8 mouse cellular contexts compared by ENCODE assay signal in genomic region chr14:55603633-55604576, GRCm38 (mm10). TPM values are rescaled to one million over a fixed set of nuclear protein-coding genes. Genes with fewer than 3 reads are reported as not detected.
DNase-seq lines count a peak whose midpoint lies in the region; ATAC-seq lines count a peak whose summit lies in the region.

No protein-coding gene starts in this region.

- peak; percentile 97 for ATAC-seq in inflammation-experienced regulatory T-cells, adult 6 months
- ATAC-seq in megakaryocyte-erythroid progenitor cell, adult 5-6 weeks (replicated peaks; ENCODE audit: low FRiP score, low TSS enrichment, poor library complexity, severe bottlenecking), result peak; percentile 90

- intact Hi-C loops in gastrocnemius, postnatal 14 days (cut with DNase I; ENCODE audit: low total_unique reads), result no loop called here
- intact Hi-C loops in left cerebral cortex, postnatal 10 days (cut with DNase I), result no loop called here

- peak; percentile 95 to 98 for DNase-seq in adrenal gland, adult (ENCODE audit: inconsistent age in 2 of 2, low spot score in 1 of 2)
- peak; percentile 89 for DNase-seq in embryo, embryonic 10.5 days (ENCODE audit: low spot score)
- DNase-seq in gastrocnemius, postnatal 14 days, result peak; percentile 89
- DNase-seq in left cerebral cortex, postnatal 10 days (ENCODE audit: extremely low spot score in 1 of 2, low spot score in 2 of 2), result peak; percentile 86 to 92
- peak; percentile 84 for DNase-seq in right cerebral cortex, postnatal 25 days
- DNase-seq in urinary bladder, postnatal 4 days (ENCODE audit: low spot score in 2 of 2), result peak; percentile 85 to 91

RNA-seq across cellular contexts. Expression of gene Irf9, which starts 0.5 kb away (rescaled TPM):
- total RNA-seq in gastrocnemius, postnatal 14 days (2021), result 1 to 10 TPM; 3.9 to 4.8 TPM
- 100 to 1,000 TPM; 120 to 174 (median 141) TPM for polyA plus RNA-seq in inflammation-experienced regulatory T-cells, adult 6 months (2017; shearing (Covaris generic))
- 10 to 100 TPM; 10.0 to 12.5 TPM for total RNA-seq in left cerebral cortex, postnatal 10 days (2021)
- 57.9 and 65.2 TPM in 2 replicates for total RNA-seq in megakaryocyte-erythroid progenitor cell, adult 5-6 weeks (2014; fragmentation: Nextera tagmentation)
- total RNA-seq in megakaryocyte-erythroid progenitor cell, adult 5-6 weeks (2017), result 41.6 and 41.7 TPM in 2 replicates

RNA-seq across cellular contexts. Expression of gene Rnf31, which starts 12.4 kb away (rescaled TPM):
- 10 to 100 TPM in 1 of 2 experiments, 1 to 10 TPM in 1; 9.4 to 11.7 TPM for total RNA-seq in gastrocnemius, postnatal 14 days (2021)
- polyA plus RNA-seq in inflammation-experienced regulatory T-cells, adult 6 months (2017; shearing (Covaris generic)), result 10 to 100 TPM; 26.7 to 37.2 (median 35.3) TPM
- 10 to 100 TPM; 33.3 to 45.4 TPM for total RNA-seq in left cerebral cortex, postnatal 10 days (2021)
- total RNA-seq in megakaryocyte-erythroid progenitor cell, adult 5-6 weeks (2014; fragmentation: Nextera tagmentation), result 35.8 and 47.0 TPM in 2 replicates
- total RNA-seq in megakaryocyte-erythroid progenitor cell, adult 5-6 weeks (2017), result 23.8 and 46.4 TPM in 2 replicates

RNA-seq across cellular contexts. Expression of gene Psme2, which starts 13.0 kb away (rescaled TPM):
- 10 to 100 TPM; 57.5 to 63.2 TPM for total RNA-seq in gastrocnemius, postnatal 14 days (2021)
- polyA plus RNA-seq in inflammation-experienced regulatory T-cells, adult 6 months (2017; shearing (Covaris generic)), result 1,000 to 10,000 TPM in 1 of 3 experiments, 100 to 1,000 TPM in 2; 828 to 1,360 (median 869) TPM
- total RNA-seq in left cerebral cortex, postnatal 10 days (2021), result 10 to 100 TPM; 56.3 to 67.2 TPM
- total RNA-seq in megakaryocyte-erythroid progenitor cell, adult 5-6 weeks (2014; fragmentation: Nextera tagmentation), result 190 and 268 TPM in 2 replicates
- total RNA-seq in megakaryocyte-erythroid progenitor cell, adult 5-6 weeks (2017), result 208 and 351 TPM in 2 replicates

RNA-seq across cellular contexts. Expression of gene Rec8, which starts 13.9 kb away (rescaled TPM):
- under 1 TPM; 0.53 to 0.72 TPM for total RNA-seq in gastrocnemius, postnatal 14 days (2021)
- 1 to 10 TPM in 2 of 3 experiments, not detected in 1; 2.7 to 4.0 TPM for polyA plus RNA-seq in inflammation-experienced regulatory T-cells, adult 6 months (2017; shearing (Covaris generic))
- 1 to 10 TPM; 2.9 to 3.2 TPM for total RNA-seq in left cerebral cortex, postnatal 10 days (2021)
- total RNA-seq in megakaryocyte-erythroid progenitor cell, adult 5-6 weeks (2014; fragmentation: Nextera tagmentation), result 28.2 and 53.3 TPM in 2 replicates
- 16.0 and 27.6 TPM in 2 replicates for total RNA-seq in megakaryocyte-erythroid progenitor cell, adult 5-6 weeks (2017)

RNA-seq across cellular contexts. Expression of gene Emc9, which starts 18.8 kb away (rescaled TPM):
- 10 to 100 TPM; 38.6 to 39.4 TPM for total RNA-seq in gastrocnemius, postnatal 14 days (2021)
- 10 to 100 TPM; 19.1 to 25.6 (median 23.3) TPM for polyA plus RNA-seq in inflammation-experienced regulatory T-cells, adult 6 months (2017; shearing (Covaris generic))
- total RNA-seq in left cerebral cortex, postnatal 10 days (2021), result 10 to 100 TPM; 42.7 to 49.1 TPM
- 37.3 and 44.8 TPM in 2 replicates for total RNA-seq in megakaryocyte-erythroid progenitor cell, adult 5-6 weeks (2014; fragmentation: Nextera tagmentation)
- 22.7 and 26.7 TPM in 2 replicates for total RNA-seq in megakaryocyte-erythroid progenitor cell, adult 5-6 weeks (2017)

Comparison
In these comparisons a context has a peak if more than half of its experiments do, and no peak if none do; other contexts are left out.
1. Peak in every context shown above with its lines: DNase-seq and ATAC-seq.